Mouse (Mus musculus): Measurements from ENCODE around the gene Grb14.

- TF ChIP-seq ETS1 (conservative IDR thresholded peaks at IDR 0.05; ENCODE audit: low read depth, low read length) (no peak), ELF1 (IDR thresholded peaks at IDR 0.05; ENCODE audit: low read depth, low read length) (no peak), SIN3A (IDR thresholded peaks at IDR 0.05; ENCODE audit: low read length) (no peak), POLR2A (IDR thresholded peaks at IDR 0.05; ENCODE audit: low read depth, low read length) (no peak), CHD2 (IDR thresholded peaks at IDR 0.05; ENCODE audit: low read length) (no peak), E2F4 (IDR thresholded peaks at IDR 0.05; ENCODE audit: insufficient replicate concordance, low read depth, low read length) (no peak), MAZ (IDR thresholded peaks at IDR 0.05; ENCODE audit: low read depth, low read length) (no peak), CTCF (conservative IDR thresholded peaks at IDR 0.05 in 1 of 2, IDR thresholded peaks at IDR 0.05 in 1 of 2; ENCODE audit: low read depth in 2 of 2, low read length in 2 of 2) (no peak), EP300 (IDR thresholded peaks at IDR 0.05; ENCODE audit: low read length) (no peak), TCF12 (IDR thresholded peaks at IDR 0.05; ENCODE audit: low read depth, low read length) (no peak), CHD1 (IDR thresholded peaks at IDR 0.05; ENCODE audit: low read depth, low read length) (no peak), KAT2A (IDR thresholded peaks at IDR 0.05; ENCODE audit: insufficient replicate concordance, low read length) (no peak), USF1 (IDR thresholded peaks at IDR 0.05; ENCODE audit: low read depth, low read length) (no peak), GABPA (IDR thresholded peaks at IDR 0.05; ENCODE audit: insufficient replicate concordance, low read depth, low read length) (no peak)
These were observed 29.7 kb downstream of the Grb14 start for GRCm38 (mm10) chr2:64995048-64995447.
